Mouse (Mus musculus) heart, adult 9 months (tissue): ENCODE measurements at regions not wholly inside any gene's neighbourhood (a gene's known extent, or its start where the extent isn't known, plus 50 kb on each side); places are given as distances from the start of the nearest gene placed in this dataset.
"Not testable (repeated sequence)": the region's sequence is repeated elsewhere in the genome, so short reads cannot be mapped to it uniquely, and the experiment has no call there.

Experiments
- DNase-seq, 2 experiments: peaks; one replicate each; pipeline ENCODE4 v3.0.0; 2022; ENCODE audit warnings: low spot score in 2 of 2

DNA sequence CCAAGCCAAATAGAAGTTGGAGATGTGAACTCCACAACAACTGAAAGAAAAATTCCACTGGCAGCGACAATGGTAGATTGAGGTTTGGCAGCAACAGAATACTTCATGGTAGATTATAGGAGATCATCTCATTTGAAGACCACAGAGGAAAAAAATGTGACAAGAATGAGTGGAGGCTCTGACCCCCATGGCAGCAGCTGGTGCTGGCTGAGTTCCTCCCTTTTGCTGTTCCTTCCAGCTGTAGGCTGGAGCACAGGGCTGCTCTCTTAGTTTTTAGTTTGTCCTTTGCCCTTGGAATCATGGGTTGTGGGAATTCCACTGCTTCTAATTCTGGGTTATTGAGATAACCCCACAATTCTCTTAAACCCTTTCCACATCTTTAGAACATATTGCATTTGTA is 248.8 kb downstream of the Pros1 start:
- DNase-seq = peak; percentile 7 to 21

- DNase-seq = no peak
Measured at GRCm38 (mm10) chr16:63104383-63104782, 250.3 kb downstream of the Pros1 start.

DNA sequence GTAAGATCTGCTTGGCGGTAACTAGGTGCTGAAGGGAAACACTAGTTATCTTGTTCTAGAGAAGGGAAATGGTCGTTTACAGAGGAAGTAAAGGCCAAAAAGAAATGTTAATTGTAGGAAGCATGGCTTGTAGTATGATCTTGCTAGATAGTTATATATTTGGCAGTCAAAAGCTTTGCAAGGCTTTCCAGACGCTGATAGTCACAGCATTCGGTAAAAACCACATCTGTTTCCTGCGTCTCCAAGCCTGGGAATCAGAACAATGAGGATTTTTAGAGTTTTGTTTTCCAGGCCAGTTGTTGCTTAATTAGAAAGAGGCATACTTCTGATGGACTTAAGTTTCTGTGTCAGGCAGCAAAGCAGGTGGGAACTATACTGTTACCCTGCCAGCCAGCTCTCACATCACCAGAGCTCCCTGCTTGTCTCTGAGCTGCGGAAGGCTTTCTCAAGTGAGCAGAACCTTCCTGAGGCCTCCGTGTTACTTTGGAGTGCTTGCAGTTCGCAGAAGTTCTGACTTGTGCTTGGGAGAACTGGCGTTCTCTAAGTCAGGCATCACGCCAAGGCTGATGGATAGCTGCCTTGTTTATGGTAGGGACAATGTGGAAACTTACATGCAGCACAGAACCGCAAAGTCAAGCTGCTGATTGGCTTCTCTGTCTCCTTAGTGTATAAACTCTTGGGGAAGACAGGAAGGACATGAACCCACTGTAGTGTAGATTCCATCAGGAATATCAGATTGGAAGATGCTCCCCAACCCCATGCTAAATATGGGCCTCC is 251.0 kb downstream of the Pros1 start:
- DNase-seq = peak; percentile 9 to 15

DNA sequence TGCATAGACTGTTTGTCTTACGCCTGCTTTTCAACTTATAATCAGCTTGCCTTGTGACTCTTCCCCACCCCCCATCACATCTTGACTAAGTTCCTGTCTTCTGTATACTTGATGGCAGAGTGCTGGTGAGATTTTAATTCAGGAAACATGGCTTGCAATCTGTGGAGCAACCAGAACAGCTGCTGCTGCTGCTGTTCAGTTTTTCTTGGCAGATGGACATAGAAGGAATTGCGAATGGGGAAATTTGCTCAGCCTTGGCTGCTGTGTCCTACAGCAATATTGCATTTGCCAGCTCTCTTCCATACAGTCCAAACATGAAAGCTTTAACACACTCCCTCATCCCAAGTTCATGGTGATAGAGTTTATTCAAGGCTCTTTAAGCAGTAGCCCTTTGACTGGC is 262.3 kb downstream of the Pros1 start:
- peak; percentile 36 to 38 for DNase-seq

DNA sequence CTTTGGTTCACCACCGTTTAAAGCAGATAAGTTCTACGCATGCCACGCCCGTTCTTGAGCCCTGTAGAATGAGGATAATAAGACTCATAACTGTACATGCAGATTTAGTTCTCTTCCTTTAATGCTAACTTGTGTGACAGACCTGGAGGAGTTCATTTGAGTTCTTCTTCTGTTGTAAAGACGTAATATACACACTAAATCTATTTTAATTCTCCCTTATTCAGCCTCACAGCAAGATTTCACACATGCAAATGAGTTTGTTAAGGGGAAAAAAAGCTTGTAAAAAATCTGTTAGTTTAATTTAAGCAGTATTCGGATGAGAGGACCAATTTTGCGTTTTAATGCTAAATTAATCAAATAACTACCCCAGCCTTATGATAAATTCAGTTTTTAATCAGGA is 264.6 kb downstream of the Pros1 start:
- no peak for DNase-seq

- DNase-seq = no peak
Measured at GRCm38 (mm10) chr16:63143851-63144250, 289.7 kb downstream of the Pros1 start.

DNA sequence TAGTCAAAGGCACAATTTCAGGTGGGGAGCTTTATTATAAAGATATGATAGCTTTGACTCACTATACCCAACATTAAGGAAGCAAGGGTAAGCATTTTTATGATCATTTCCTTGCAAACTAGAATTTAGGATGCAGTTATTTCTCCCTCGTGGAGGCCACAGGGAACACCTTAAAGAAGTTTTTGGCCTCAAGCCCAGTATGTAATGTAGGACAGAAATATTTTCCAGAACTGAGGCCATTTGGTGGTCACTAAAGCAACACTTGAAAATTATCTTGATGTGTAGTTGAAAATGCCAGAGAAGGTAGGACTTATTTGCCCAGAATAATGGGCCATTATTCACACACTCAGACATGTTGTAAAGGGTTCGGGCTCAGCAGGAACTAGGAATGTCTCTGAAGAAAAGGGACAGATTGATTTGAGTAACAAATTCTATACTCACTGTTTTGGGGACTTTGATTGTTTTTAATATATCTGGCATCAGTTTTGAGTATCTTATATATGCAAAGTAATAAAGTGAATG is 301.3 kb downstream of the Pros1 start:
- DNase-seq = no peak

DNA sequence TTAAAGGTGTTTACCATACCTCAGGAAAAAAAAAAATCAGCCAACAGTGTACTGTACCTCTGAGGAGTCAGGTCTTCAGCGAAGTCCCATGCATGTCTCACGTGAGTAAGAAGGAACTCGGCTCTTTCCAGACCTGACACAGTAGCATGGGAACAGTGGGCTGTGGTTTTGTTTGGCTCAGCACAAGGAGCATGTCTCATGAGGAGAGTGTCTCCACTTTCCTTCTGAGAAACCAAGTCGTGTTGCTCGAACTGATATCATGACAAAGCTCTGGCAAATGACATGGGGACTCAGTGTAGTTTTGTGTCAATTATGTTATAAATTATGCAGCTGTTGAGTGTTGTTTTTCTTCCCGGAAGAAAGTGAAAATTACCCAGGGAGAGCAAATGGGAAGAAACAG is 316.0 kb downstream of the Pros1 start:
- DNase-seq = peak; percentile 10 to 27

DNA sequence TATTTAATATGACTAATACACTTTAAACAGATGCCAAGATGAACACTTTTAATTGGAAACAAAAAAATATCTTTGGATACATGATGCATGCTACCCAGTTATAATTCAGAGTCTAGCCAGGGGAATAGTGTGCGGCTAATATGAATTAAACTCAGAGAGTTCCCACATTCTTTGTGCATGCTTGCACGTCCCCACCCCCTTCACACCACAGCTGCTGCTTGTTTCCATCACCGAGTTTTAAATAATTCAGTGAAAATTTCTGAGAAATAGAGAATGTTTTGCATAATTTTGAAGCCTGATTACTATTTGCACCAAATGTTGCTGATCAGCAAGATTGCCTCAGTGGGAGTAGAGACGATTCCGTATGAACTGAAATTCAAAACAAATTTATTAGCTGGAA is 325.1 kb downstream of the Pros1 start:
- no peak for DNase-seq

DNA sequence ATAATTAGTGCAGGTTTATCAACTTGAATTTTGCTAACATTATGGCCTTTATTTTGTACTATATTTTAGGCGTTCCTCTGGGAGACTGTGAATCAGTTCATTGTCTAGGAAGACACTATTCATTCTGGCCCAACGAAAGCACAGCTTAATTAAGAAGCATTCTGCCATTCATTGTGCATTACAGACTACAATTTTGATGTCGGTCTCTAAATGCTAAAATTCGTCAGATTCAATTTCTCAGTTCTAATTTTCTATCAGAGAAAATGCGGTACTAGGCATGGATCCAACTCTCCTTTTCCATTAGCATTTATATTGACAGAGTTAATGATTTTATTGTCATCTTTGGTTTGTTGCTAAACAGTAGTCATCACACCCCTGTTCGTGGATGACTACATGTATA is 337.1 kb downstream of the Pros1 start:
- DNase-seq = no peak

- no peak for DNase-seq
Measured at GRCm38 (mm10) chr16:63191623-63192022, 337.5 kb downstream of the Pros1 start.

DNA sequence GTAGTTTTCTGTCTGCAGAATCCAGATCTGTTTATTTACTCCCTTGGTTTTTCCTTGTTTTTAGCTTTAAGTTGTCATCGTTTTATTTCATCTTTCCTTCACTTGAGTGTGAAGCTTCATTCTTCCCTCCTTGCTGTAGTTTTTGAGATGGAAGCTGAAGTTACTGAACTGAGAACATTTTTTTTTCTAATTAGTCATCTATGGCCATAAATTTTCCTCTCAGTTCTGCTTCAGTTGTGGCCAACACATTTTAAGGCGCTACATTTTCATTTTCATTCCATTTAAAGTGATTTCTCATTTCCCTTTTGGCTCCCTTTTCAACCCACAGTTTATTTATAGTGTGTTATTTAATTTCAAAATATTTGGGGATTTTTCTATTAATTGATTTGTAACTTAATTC is 340.5 kb downstream of the Pros1 start:
- DNase-seq = no peak

- not testable (repeated sequence) for DNase-seq
Measured at GRCm38 (mm10) chr16:63213471-63213870, 359.4 kb downstream of the Pros1 start.

DNA sequence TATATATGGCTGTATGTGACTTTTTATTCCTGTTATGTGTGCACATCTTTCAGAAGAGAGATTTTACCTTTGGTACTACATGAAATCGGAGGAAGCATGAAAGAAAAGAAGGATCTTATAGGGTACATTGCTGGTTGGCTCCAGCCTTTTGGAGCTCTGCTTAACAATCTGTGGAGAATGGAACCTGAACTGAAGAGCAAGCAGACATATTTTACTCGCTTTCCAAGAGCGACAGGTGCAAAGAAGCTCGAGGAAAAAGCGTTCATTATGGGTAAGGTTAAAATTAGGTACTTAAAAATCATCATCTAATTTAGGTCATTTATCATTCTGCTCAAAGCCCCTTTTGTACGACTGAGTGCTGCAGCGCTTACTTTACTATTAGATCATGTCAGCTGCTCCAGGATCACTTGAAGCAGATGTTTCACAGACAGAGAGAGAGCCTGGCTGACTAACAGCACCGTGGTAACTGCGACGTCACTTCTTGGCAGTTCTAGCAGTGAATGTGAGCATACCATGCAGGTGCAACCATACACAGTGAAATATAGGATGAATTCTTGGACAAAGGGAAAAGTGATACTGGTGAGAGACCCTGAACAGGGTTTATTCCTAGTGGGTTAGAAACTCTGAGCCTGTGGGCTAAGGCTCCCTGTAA is 366.2 kb downstream of the Pros1 start:
- no peak for DNase-seq

DNA sequence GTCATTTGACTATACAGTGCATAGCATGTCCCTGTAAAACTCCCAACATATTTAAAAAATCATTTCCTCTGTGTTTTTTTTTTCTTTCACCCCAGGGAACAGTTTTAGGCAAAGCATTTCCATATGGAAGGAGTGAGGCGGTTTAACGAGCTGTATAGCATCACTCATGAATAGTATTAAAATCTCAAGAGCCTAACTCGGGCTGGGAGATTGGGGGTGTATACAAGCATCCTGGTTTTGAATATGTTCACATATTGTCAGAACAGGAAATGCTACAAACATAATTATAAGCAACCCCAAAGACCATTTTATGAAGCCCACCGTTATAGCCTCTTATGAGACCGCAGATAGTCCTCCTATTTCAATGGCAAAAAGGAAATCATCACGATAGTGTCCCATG is 370.5 kb downstream of the Pros1 start:
- no peak for DNase-seq

GRCm38 (mm10) chr16:63225097-63225496 is 371.0 kb downstream of the Pros1 start:
- no peak for DNase-seq

- DNase-seq = no peak
Measured at GRCm38 (mm10) chr16:63229135-63229534, 375.0 kb downstream of the Pros1 start.

GRCm38 (mm10) chr16:63229567-63229966 is 375.5 kb downstream of the Pros1 start:
- DNase-seq = no peak

DNA sequence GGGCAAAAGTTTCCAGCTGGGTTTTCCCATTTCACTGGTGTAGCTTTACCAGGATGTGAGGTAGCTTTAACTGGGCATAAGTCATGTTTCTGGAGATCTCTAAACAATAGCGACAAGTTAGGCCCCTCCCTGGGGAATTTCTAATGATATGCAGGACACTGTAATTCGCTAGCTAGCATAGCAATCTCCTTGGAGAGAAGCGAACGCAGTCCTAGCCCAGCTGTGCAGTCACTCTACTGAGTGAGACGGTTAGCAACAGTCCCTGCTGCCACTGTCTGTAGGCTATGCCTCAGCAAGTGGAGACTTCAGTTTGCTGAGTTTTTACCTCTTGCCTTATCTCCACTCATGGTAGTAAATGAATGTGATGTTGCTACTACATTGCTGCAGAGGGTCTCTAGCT is 416.1 kb downstream of the Pros1 start:
- DNase-seq = no peak

DNA sequence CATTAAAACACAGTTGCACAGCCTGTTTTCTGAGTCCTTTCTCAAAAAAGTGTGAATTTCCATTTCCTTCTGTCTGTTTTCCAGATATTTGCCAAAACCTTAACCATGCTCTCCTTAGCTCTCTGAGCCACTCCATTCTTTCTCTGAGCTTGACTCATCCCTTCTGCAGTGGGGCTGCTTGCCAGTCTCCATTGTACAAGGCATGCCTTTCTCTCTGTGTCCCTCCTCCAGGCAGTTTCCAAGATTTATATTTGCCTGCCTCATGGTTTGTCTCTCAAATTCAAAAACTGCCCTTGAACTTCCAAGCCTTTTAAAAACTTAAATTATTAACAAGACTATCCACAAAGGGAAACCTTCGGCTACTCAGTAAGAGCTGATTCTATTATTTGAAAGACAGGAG is 423.4 kb downstream of the Pros1 start:
- DNase-seq = no peak

DNA sequence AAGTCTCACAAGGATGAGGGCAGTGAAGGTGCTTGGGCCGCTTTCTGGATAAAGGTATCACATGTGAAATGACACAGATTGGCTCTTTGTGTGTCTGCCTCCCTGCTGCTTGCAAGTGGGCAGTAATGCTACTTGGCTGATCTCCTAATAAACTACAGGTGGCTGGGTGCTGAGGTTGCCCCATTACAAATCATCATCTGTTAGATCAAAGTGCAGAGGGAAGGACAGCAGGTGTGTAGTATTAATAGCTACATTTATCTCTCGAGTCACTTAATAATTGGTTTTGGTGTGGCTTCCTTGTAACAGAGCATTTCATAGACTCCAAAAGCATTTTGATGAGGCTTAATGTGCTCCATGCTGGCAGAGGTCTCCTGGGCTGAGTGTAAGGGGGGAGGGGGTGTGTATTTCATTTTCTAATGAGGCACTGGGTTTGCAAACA is 424.2 kb downstream of the Pros1 start:
- no peak for DNase-seq

DNA sequence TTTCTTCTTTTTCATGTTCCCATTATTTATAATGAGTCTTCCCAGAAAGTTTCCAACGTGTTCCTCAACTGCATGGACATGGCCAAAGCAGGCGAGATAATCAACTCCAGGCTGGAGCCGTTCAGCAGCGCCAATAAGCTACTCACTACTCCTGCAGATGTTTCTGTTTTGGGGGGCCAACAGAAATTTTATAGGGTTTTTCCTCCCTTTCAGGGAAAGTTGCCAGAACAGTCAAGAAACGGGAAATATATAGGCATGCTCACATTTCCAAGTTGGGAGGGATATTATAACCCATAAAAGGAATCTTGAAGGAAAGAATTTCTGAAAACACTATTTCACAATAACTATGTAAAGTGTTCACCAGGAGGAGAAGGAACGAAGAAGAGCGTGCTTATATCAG is 433.5 kb downstream of the Pros1 start:
- no peak for DNase-seq

DNA sequence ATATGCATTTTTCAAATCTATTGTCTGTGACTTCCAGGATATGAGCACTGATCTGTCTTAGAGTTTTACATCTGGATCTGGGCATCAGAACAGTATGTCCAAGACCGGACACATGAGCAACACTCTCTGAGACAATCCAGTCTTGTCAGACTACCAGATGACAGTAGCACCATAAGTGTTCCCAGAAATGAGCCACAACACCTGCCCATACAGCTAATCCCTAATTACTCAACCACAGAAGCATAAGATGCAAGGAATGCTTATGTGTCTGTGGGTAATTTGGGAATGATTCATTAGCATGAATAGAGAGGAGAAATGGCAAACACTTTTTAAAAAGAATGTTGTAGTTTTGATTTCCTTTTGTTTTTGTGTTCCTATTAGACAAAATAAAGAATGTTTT is 457.6 kb downstream of the Pros1 start:
- DNase-seq = no peak
